Mouse (Mus musculus): ENCODE results near the gene Gm10309. TPM values are rescaled to one million over a fixed set of nuclear protein-coding genes. Genes with fewer than 3 reads are reported as not detected.

The Gm10309 gene
- polyA plus RNA-seq, 1 experiment from 2014 or later = 0.19 TPM

DNA sequence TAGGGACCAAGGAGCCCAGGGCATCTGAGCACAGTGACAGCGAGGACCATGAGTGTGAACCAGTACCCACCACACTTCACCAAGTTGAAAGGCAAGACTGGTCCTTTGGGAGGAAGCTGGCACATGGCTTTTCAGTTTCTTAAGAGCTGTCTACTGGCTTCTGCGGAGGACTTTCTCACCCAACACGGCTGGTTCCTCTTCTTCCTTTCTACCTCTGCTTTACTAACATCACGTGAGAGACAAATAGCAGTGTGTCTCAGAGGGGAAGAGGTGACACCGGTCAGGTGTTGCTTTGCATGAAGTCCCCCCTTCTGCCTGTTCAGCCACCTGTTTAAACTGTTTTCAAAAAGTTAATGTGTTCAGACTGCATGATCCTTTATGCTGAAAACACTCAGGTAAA lies 22.3 kb upstream of the Gm10309 start:
- no peaks in the 10 kb centered on the region for H3K9me3 ChIP-seq (replicated peaks)
- no peaks in the 10 kb centered on the region for H3K27me3 ChIP-seq (ENCODE audit: low read depth, poor library complexity, severe bottlenecking)
- WGBS = 91% methylated on average over 5 of the region's 5 CpGs
- no peaks in the 10 kb centered on the region for H3K36me3 ChIP-seq
- no peak overlapping the region for H3K27ac ChIP-seq (replicated peaks)
- H3K4me1 ChIP-seq = no peaks in the 10 kb centered on the region
- no peak for DNase-seq (ENCODE audit: low spot score)
- H3K4me3 ChIP-seq = no peak overlapping the region

DNA sequence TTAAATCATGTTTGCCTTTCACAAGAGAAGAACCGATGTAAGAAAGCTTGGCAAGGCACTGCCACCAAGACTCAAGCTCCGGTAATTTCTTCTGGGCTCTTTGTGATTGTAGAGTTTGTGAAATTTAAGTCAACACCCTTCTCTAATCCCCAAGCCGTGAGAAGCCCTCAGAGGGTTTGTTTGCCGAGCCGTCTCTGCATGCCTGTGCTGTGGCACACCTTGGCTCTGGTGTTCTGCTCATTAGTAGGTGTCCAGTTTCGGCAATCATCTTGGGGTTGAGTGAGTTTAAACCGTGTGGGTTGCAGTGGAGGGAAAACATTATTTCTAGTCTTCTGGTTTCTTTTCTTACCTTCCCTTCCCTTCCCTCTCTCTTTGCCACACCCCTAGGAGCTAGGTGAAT lies 21.0 kb upstream of the Gm10309 start:
- Histone ChIP-seq H3K27ac (replicated peaks) (no peak overlapping the region), H3K4me3 (no peak overlapping the region), H3K27me3 (ENCODE audit: low read depth, poor library complexity, severe bottlenecking) (no peaks in the 10 kb centered on the region), H3K36me3 (no peaks in the 10 kb centered on the region), H3K9me3 (replicated peaks) (no peaks in the 10 kb centered on the region), H3K4me1 (no peaks in the 10 kb centered on the region)
- no peak for DNase-seq (ENCODE audit: low spot score)
- 90% methylated on average over 7 of the region's 7 CpGs for WGBS

DNA sequence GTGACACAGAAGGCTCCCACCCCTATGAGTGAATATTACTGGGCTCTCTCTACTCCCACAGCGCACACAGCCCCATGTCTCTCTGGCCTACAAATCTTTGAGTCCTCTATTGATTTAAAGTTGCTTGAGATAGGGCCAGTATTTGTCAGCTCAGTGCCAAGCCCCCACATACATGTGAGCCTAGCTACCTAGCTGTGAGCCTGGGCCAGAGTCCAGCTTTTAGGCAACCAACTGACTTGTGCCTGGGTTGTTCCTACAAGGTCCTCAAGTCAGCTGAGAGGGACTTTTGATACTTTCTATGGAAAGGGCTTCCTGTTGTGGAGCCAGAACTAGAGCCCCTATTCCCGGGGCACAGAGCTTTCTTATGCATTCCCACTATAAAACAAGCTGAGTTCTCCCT lies 20.0 kb upstream of the Gm10309 start:
- Histone ChIP-seq H3K36me3 (no peaks in the 10 kb centered on the region), H3K27me3 (ENCODE audit: low read depth, poor library complexity, severe bottlenecking) (no peaks in the 10 kb centered on the region), H3K4me1 (no peaks in the 10 kb centered on the region), H3K27ac (replicated peaks) (no peak overlapping the region), H3K4me3 (no peak overlapping the region), H3K9me3 (replicated peaks) (no peaks in the 10 kb centered on the region)
- no peak for DNase-seq (ENCODE audit: low spot score)
- 96% methylated on average over 2 of the region's 2 CpGs for WGBS

DNA sequence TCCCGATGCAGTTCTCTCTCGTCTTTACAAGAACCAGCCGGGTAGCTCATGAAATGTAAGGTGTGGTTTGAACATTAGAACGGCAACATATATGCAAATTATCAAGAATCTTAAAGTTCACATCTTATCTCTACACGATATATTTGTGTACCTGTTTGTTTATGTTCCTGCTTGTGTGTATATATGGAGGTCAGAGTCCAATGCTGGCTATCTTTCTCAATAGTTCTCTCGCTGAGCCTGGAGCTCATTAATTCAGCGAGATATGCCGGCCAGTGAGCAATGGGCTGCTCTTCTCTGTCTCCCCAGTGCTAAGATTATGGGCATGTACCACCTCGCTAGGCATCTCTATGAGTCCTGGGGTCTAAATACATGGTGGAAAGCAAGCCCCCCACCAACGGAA lies 18.8 kb upstream of the Gm10309 start:
- Histone ChIP-seq H3K9me3 (replicated peaks) (no peaks in the 10 kb centered on the region), H3K36me3 (no peaks in the 10 kb centered on the region), H3K27me3 (ENCODE audit: low read depth, poor library complexity, severe bottlenecking) (no peaks in the 10 kb centered on the region), H3K27ac (replicated peaks) (no peak overlapping the region), H3K4me3 (no peak overlapping the region), H3K4me1 (no peaks in the 10 kb centered on the region)
- 94% methylated on average over 10 of the region's 10 CpGs for WGBS
- DNase-seq (ENCODE audit: low spot score) = no peak

DNA sequence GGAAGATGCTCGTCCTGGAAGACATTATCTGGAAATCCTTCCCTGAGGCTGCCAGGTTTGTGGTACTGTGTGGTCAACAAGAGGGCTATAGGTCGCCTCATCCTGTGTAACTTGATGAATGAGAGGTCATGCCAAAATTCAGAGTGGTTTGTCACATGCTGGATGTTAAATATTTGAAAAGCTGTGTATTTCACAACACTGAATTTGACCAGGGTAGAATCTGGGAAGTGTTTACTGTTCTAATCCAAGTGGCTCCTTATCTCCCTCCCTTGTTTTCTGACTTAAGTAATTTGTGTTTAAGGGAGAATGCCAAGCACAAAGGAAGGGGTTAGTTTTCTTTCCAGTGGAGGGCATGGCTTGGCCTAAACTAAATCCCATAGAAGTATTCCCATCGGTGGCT lies 18.3 kb upstream of the Gm10309 start:
- Histone ChIP-seq H3K9me3 (replicated peaks) (no peaks in the 10 kb centered on the region), H3K4me3 (no peak overlapping the region), H3K36me3 (no peaks in the 10 kb centered on the region), H3K27ac (replicated peaks) (no peak overlapping the region), H3K4me1 (no peaks in the 10 kb centered on the region), H3K27me3 (ENCODE audit: low read depth, poor library complexity, severe bottlenecking) (no peaks in the 10 kb centered on the region)
- DNase-seq (ENCODE audit: low spot score) = no peak
- WGBS = 86% methylated on average over 3 of the region's 3 CpGs

DNA sequence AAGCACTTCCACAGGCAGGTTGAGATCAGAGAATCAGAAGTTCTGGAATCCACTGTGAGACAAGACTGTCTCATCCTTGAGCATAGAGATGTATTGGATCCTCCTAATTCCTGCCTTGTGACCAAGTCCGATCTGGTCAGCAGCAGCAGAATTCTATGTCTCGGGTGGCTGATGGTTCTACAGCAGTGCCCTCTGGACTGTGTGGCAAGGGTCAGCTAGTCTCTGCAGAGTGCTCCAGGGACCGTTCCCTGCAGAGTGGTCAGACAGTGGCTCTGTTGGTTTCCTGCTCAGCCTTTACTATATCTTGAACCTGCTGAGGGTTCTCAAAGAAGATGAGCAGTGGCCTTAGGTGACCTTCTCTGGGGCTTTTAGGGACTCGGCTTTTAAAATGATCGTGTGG lies 17.6 kb upstream of the Gm10309 start:
- DNase-seq (ENCODE audit: low spot score) = no peak
- Histone ChIP-seq H3K36me3 (no peaks in the 10 kb centered on the region), H3K9me3 (replicated peaks) (no peaks in the 10 kb centered on the region), H3K27me3 (ENCODE audit: low read depth, poor library complexity, severe bottlenecking) (no peaks in the 10 kb centered on the region), H3K4me1 (no peaks in the 10 kb centered on the region), H3K27ac (replicated peaks) (no peak overlapping the region), H3K4me3 (no peak overlapping the region)
- 96% methylated on average over 5 of the region's 5 CpGs for WGBS

DNA sequence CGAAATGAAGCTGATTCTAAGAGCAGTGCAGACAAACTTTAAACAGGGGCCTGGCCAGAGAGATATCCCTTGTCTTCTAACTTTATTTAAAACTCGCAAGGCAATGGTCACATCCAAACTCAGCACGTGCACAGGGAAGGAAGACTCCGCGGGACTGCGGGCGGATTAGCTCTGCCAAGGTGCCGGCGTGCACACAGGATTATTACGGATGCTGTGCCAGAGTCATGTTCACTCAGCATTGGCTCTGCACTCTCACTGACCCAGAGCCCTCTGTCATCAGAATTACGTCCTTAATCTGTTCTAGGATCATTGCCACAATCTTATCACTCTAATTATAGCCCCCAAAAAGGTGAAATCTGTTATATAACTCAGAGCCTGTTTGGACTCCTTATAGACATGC lies 16.2 kb upstream of the Gm10309 start:
- Histone ChIP-seq H3K27me3 (ENCODE audit: low read depth, poor library complexity, severe bottlenecking) (no peaks in the 10 kb centered on the region), H3K4me3 (no peak overlapping the region), H3K9me3 (replicated peaks) (no peaks in the 10 kb centered on the region), H3K27ac (replicated peaks) (no peak overlapping the region), H3K36me3 (no peaks in the 10 kb centered on the region), H3K4me1 (no peaks in the 10 kb centered on the region)
- WGBS = 93% methylated on average over 11 of the region's 11 CpGs
- no peak for DNase-seq (ENCODE audit: low spot score)

DNA sequence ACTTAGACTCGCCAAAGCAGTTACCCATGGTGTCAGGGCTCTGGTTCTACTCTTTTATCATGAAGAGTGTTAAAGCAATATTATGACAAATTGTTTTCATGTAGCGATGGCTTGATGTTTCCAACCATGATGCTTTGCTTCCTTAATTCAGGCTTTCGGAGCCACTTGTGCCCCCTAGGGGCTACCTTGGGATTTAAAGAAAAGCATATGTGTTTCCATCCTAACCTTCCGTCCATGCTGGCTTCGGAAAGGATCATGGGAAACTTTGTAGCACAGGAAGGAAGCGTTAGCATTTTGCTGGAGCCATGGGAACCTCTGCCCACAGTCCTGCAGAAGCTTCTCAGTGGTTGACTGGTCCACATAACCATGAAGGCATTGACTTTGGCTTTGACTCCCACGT lies 13.6 kb upstream of the Gm10309 start:
- Histone ChIP-seq H3K9me3 (replicated peaks) (no peaks in the 10 kb centered on the region), H3K4me1 (no peaks in the 10 kb centered on the region), H3K27ac (replicated peaks) (no peak overlapping the region), H3K36me3 (no peaks in the 10 kb centered on the region), H3K4me3 (no peak overlapping the region), H3K27me3 (ENCODE audit: low read depth, poor library complexity, severe bottlenecking) (no peaks in the 10 kb centered on the region)
- WGBS = 90% methylated on average over 7 of the region's 7 CpGs
- DNase-seq (ENCODE audit: low spot score) = no peak

DNA sequence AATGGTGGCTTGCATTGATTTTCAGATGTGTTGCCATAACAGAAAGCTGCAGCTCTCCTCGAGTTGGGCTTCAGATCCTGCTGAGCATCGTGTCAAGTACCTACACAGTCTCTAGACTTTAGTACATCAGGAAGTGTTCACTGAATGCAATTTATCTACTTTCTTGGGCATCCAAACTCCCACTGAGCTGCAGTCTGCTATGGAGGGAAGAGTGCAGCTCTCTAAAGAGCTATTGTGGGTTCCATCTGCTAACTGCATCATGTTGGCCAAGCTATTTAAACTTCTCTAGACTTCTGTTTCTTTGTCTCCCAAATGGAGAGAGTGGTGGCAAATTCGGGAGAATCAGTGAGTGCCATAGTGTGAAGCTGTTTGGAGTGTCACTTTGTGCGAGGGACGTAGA lies 11.6 kb upstream of the Gm10309 start:
- 84% methylated on average over 5 of the region's 5 CpGs for WGBS
- Histone ChIP-seq H3K36me3 (no peaks in the 10 kb centered on the region), H3K27me3 (ENCODE audit: low read depth, poor library complexity, severe bottlenecking) (no peaks in the 10 kb centered on the region), H3K4me3 (no peak overlapping the region), H3K4me1 (no peaks in the 10 kb centered on the region), H3K27ac (replicated peaks) (no peak overlapping the region), H3K9me3 (replicated peaks) (no peaks in the 10 kb centered on the region)
- DNase-seq (ENCODE audit: low spot score) = no peak

DNA sequence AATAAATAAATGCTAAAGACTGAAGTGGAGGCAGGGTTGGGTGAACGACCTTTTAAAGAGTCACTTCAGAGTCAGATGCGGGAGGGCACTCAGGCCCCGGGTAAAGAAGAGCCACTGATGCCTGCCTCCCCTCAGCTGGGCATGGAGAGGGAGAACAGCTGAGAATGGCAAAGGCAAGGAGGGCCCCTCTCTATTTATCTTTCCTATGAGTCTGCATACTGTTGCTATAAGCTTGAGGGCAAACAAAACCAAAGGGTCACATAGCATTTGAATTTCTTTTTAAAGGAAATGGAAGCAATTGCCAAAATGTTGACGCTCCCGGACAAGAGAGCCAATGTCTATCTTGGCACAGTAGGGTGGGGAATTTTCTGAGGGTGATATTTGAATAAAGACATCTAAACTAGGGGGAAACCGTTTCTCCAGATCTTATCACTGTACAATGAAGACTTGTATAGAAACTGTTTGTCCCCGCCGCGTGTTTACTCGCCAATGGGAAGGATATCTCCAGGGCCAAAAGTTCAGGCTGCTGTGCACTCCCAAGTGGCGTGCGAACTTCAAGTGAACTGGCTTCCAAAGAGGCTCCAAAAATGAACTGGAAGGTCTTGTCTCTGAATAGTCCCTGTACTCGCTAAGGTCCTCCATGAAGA lies 10.1 kb upstream of the Gm10309 start:
- no peak overlapping the region for H3K27ac ChIP-seq (replicated peaks)
- no peaks in the 10 kb centered on the region for H3K9me3 ChIP-seq (replicated peaks)
- WGBS = 88% methylated on average over 13 of the region's 13 CpGs
- no peaks in the 10 kb centered on the region for H3K27me3 ChIP-seq (ENCODE audit: low read depth, poor library complexity, severe bottlenecking)
- H3K4me1 ChIP-seq = no peaks in the 10 kb centered on the region
- H3K4me3 ChIP-seq = no peak overlapping the region
- DNase-seq (ENCODE audit: low spot score) = no peak
- no peaks in the 10 kb centered on the region for H3K36me3 ChIP-seq

DNA sequence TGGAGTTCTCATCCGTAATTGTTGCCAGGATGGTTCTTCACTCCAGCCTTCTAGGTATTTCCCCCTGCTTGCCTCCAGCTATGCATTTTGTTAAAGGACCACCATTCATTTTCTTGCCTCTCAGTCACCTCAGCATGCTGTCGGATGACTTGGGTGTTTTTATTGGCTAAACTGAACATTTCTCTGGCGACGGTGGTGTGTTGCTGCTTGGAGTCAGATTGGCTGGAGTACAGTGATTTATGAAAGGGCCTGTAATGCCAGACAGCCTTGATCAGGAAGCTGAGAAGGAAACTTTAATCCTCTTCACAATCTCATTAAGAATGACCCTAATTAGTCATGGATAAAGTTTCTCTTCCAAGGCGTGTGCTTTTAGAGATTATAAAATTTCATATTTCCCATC lies 4.8 kb upstream of the Gm10309 start:
- H3K27me3 ChIP-seq (ENCODE audit: low read depth, poor library complexity, severe bottlenecking) = no peaks in the 10 kb centered on the region
- WGBS = 83% methylated on average over 5 of the region's 5 CpGs
- DNase-seq (ENCODE audit: low spot score) = no peak
- H3K36me3 ChIP-seq = no peaks in the 10 kb centered on the region
- no peak overlapping the region for H3K4me3 ChIP-seq
- no peaks in the 10 kb centered on the region for H3K9me3 ChIP-seq (replicated peaks)
- H3K4me1 ChIP-seq = peaks cover 14% of the 10 kb centered on the region
- no peak overlapping the region for H3K27ac ChIP-seq (replicated peaks)

DNA sequence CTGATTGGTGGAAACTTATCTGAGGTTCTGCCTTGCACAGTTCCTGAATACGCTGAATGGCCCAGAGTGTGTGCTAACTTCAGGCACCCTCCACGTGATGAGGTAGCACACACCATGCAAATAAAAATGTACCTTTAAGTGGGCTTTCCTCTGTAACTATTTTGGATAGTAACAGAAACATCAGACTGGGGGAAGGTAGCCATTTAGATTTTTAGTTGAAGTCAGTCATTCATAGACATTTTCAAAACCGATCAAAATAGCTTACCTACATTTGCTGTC lies 3.1 kb upstream of the Gm10309 start:
- 92% methylated on average over 3 of the region's 3 CpGs for WGBS
- no peaks in the 10 kb centered on the region for H3K27me3 ChIP-seq (ENCODE audit: low read depth, poor library complexity, severe bottlenecking)
- no peaks in the 10 kb centered on the region for H3K36me3 ChIP-seq
- H3K9me3 ChIP-seq (replicated peaks) = no peaks in the 10 kb centered on the region
- H3K4me3 ChIP-seq = no peak overlapping the region
- H3K4me1 ChIP-seq = peaks cover 14% of the 10 kb centered on the region
- no peak overlapping the region for H3K27ac ChIP-seq (replicated peaks)
- no peak for DNase-seq (ENCODE audit: low spot score)

DNA sequence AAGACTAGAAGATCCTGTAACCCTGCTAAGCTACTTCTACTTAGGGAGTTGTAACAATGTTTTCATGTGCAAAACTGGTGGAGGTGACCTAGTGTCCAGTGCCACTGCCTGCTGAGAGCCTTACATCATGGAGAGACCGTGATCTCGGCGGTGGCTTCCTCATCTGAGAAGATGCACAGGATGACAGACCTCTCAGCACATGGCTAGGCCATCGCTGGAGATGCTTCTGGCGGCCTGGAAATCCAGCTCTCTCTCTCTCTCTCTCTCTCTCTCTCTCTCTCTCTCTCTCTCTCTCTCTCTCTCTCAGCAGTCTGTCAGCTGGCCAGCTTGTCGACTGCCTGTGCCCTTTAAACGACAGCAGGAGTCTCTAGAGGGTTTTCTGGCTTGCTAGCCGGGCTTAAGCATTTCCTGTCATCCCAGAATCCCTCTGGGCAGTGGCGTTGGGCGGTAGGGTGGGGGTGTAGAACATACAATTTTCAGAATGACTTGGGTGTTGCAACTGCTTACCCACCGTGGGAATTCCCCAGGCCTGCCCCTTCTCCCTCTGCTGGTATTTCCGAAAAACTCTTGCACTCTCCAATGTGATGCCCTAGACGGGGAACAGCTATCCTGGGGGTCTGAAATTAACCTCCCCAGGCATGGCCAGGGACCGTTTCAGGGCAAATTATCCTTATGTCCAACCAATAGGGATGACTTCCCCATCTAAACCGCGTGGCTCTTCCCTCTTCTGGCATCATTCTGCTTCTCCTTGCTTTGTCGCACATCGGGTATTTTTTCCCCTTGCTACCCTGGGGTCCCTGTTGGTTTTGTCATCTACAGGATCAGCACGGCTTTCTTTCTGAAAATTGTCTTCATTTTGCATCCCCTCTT lies 2.5 kb upstream of the Gm10309 start:
- no peak for DNase-seq (ENCODE audit: low spot score)
- 79% methylated on average over 19 of the region's 19 CpGs for WGBS
- no peaks in the 10 kb centered on the region for H3K9me3 ChIP-seq (replicated peaks)
- no peaks in the 10 kb centered on the region for H3K27me3 ChIP-seq (ENCODE audit: low read depth, poor library complexity, severe bottlenecking)
- H3K27ac ChIP-seq (replicated peaks) = peak overlapping the region; percentile 7; the same call in 1 of the 2 replicates
- peaks cover 14% of the 10 kb centered on the region for H3K4me1 ChIP-seq
- no peak overlapping the region for H3K4me3 ChIP-seq
- H3K36me3 ChIP-seq = no peaks in the 10 kb centered on the region
